ENCODE assay signal across 8 mouse cellular contexts in the genomic region with DNA sequence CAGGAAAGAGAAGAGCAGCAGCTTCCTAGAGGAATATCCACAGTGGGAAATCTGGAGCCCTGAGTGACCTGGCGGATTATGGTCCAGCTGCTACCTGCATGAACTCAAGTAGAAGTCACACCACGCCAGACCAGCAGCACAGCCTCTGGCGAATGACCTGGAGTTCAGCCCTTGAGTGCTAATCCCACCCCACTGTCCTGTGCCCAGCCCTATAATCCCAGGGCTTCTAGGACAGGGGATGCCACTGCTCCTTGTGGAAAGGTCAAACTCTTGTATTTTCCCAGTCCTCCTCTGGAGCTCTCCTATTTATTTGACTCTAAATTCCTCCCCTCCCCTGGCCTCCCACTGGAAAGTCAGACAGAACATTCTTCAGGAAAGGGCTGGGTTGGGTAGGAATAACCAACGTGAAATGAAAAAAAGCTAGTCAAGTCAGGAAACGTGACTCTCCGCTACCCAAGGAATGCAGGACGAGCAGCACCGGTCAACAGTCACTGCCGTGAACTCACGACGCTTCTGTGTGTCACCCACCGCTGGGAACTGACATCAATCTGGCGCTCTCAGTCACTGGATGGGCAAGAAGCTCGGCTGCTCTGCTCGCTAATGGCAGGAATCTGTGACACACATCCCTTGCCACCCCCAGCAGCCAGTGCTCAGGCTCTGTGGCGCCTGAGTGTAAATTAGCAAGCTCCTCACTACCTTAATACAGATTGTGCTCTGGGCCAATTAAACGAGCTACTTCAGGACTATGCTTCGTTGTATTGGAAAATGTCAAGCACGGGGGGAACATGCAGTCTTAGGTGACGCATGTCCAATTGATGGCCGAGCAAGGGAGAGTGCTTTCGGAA. TPM values are rescaled to one million over a fixed set of nuclear protein-coding genes. Genes with fewer than 3 reads are reported as not detected.
DNase-seq lines count a peak whose midpoint lies in the region; ATAC-seq and TF ChIP-seq lines count a peak whose summit lies in the region.
"Had no signal": no experiment of that assay in that cellular context is flagged by ENCODE, and none has a peak within 500 bp of the region (broad histone marks: within the 10 kb centered on the region; RNA-seq: fewer than 3 reads in every experiment).

No protein-coding gene starts in this region.

- no peak for DNase-seq in Patski (ENCODE audit: low read depth, low spot score)
- peak; percentile 88 for DNase-seq in brain, embryonic 14.5 days (ENCODE audit: low read depth)
- DNase-seq in hindbrain, embryonic 10.5 days (ENCODE audit: low spot score): no peak
- DNase-seq in left cerebral cortex, adult 8-10 months (ENCODE audit: low spot score in 2 of 2): no peak
- DNase-seq in right cerebral cortex, postnatal 36 days (ENCODE audit: low spot score in 2 of 2): no peak
- DNase-seq: liver, embryonic 13.5 days had no signal

- H3K27me3 ChIP-seq in Patski: no peaks in the 10 kb centered on the region
- H3K27me3 ChIP-seq in hindbrain, embryonic 10.5 days (ENCODE audit: insufficient read depth, poor library complexity, severe bottlenecking): no peaks in the 10 kb centered on the region
- H3K27me3 ChIP-seq in limb, embryonic 13.5 days: no peaks in the 10 kb centered on the region
- H3K27me3 ChIP-seq: liver, embryonic 13.5 days had no signal

- peaks cover 19% of the 10 kb centered on the region for H3K36me3 ChIP-seq in hindbrain, embryonic 10.5 days
- peaks cover 23% of the 10 kb centered on the region for H3K36me3 ChIP-seq in limb, embryonic 13.5 days

- POLR2A ChIA-PET in Patski (lab: Charles Lee): interaction anchor here (0.7 to 1.1 kb wide), 4 partner anchors 13 to 75 kb away, joined by 3 read pairs; no protein-coding TSS in a partner anchor

- peak overlapping the region; percentile 31; the same call in 1 of the 2 replicates for H3K9ac ChIP-seq in limb, embryonic 13.5 days
- H3K9ac ChIP-seq: liver, embryonic 13.5 days had no signal

- peaks cover 35% of the 10 kb centered on the region for H3K4me1 ChIP-seq in hindbrain, embryonic 10.5 days (replicated peaks)
- peaks cover 35% of the 10 kb centered on the region for H3K4me1 ChIP-seq in limb, embryonic 13.5 days

- H3K9me3 ChIP-seq in hindbrain, embryonic 10.5 days: no peaks in the 10 kb centered on the region
- no peaks in the 10 kb centered on the region for H3K9me3 ChIP-seq in limb, embryonic 13.5 days
- H3K9me3 ChIP-seq: liver, embryonic 13.5 days had no signal

- CTCF ChIA-PET in Patski (lab: Charles Lee): interaction anchor here (0.9 to 1.4 kb wide), 6 partner anchors 10 to 79 kb away, joined by 3 to 5 read pairs (median 4); no protein-coding TSS in a partner anchor

- in situ Hi-C loops in Patski (cut with MboI; ENCODE audit: low pct_unique_long_range_greater_than_20kb): no loop called here

- no peak for TF ChIP-seq CTCF in Patski (IDR thresholded peaks at IDR 0.05)
- TF ChIP-seq CTCF in brain, embryonic 14.5 days (IDR thresholded peaks at IDR 0.05; ENCODE audit: borderline replicate concordance, extremely low read depth, insufficient read depth, insufficient read length): no peak

- WGBS in hindbrain, embryonic 10.5 days: 45% methylated on average over 22 of the region's 22 CpGs
- 12% methylated on average over 22 of the region's 22 CpGs for WGBS in limb, embryonic 13.5 days

- no peak for TF ChIP-seq POLR2A in brain, embryonic 14.5 days (IDR thresholded peaks at IDR 0.05; ENCODE audit: borderline replicate concordance, extremely low read depth, insufficient read depth, insufficient read length, poor library complexity, severe bottlenecking)

- peak overlapping the region; percentile 51 for H3K4me2 ChIP-seq in limb, embryonic 13.5 days (replicated peaks)
- H3K4me2 ChIP-seq: liver, embryonic 13.5 days had no signal

- no peak overlapping the region; the same call in 1 of the 2 replicates for H3K4me3 ChIP-seq in hindbrain, embryonic 10.5 days
- H3K4me3 ChIP-seq in limb, embryonic 13.5 days: peak overlapping the region; percentile 17; the same call in 1 of the 2 replicates
- H3K4me3 ChIP-seq: liver, embryonic 13.5 days had no signal

- ATAC-seq in Patski: peak; percentile 27
- ATAC-seq in limb, embryonic 13.5 days (ENCODE audit: low FRiP score, low read depth): peak; percentile 28; the same call in 1 of the 2 replicates
- ATAC-seq in megakaryocyte-erythroid progenitor cell, adult 5-6 weeks (replicated peaks; ENCODE audit: low FRiP score, low TSS enrichment, poor library complexity, severe bottlenecking): no peak

- H3K27ac ChIP-seq in hindbrain, embryonic 10.5 days: peak overlapping the region; percentile 62
- peak overlapping the region; percentile 55 for H3K27ac ChIP-seq in limb, embryonic 13.5 days
- H3K27ac ChIP-seq: liver, embryonic 13.5 days had no signal

RNA-seq across cellular contexts. Expression of a gene that starts 8.5 kb away (rescaled TPM):
- polyA plus RNA-seq in Patski (2021): 33.3 TPM
- 51.9 and 61.2 TPM in 2 replicates for polyA plus RNA-seq in brain, embryonic 14.5 days (2012; rRNA removed)
- 3.2 and 3.6 TPM in 2 replicates for polyA plus RNA-seq in hindbrain, embryonic 10.5 days (2016; fragmentation: Nextera tagmentation; extraction: Ambion mirVana)
- polyA plus RNA-seq in limb, embryonic 13.5 days (2015; fragmentation: Nextera tagmentation; extraction: Ambion mirVana): 3.5 and 4.2 TPM in 2 replicates
- total RNA-seq in megakaryocyte-erythroid progenitor cell, adult 5-6 weeks (2014; fragmentation: Nextera tagmentation): 23.7 and 33.3 TPM in 2 replicates
- 6.5 and 10.9 TPM in 2 replicates for total RNA-seq in megakaryocyte-erythroid progenitor cell, adult 5-6 weeks (2017)
- total RNA-seq in left cerebral cortex, adult 8-10 months (2022): 100 to 1,000 TPM; 235 to 257 (median 249) TPM
